Mouse (Mus musculus) bone marrow, adult 2 months (tissue): ENCODE measurements around the gene Pon1.

Experiments
- CTCF ChIP-seq: fragments of 200-500 bp; IDR thresholded peaks from 2 replicates; pipeline ENCODE4 v1.5.1; 2011; ENCODE audit warnings: low read length, control low read depth; ENCODE audit not compliant: control insufficient read depth, insufficient read depth
- POLR2A ChIP-seq: fragments of 200-500 bp; IDR thresholded peaks from 2 replicates; pipeline ENCODE4 v1.6.1; 2011; ENCODE audit warnings: low read depth, mild to moderate bottlenecking, control low read depth, low read length, borderline replicate concordance; ENCODE audit not compliant: control insufficient read depth

DNA sequence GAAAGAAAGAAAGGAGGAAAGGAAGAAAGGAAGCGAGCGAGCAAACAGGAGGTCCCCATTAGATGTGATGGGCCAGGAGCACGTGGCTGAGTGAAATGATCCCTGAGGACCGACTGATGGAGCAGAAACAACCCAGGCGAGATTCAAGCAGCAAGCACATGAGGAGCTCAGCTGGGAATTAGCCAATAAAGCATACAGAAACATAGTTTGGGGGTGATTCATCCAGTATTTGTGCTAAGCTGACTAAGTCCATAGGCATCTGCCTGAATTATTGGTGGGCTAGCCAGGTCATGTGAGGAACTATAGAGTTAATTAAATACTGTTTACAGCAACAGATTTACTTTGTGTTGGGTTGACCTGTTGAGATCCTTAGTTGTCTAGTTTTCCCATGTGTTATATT is 13.1 kb downstream of the Pon1 start:
- TF ChIP-seq CTCF, result no peak
- no peak for TF ChIP-seq POLR2A
